ENCODE assay signal across 8 mouse cellular contexts in the genomic region with DNA sequence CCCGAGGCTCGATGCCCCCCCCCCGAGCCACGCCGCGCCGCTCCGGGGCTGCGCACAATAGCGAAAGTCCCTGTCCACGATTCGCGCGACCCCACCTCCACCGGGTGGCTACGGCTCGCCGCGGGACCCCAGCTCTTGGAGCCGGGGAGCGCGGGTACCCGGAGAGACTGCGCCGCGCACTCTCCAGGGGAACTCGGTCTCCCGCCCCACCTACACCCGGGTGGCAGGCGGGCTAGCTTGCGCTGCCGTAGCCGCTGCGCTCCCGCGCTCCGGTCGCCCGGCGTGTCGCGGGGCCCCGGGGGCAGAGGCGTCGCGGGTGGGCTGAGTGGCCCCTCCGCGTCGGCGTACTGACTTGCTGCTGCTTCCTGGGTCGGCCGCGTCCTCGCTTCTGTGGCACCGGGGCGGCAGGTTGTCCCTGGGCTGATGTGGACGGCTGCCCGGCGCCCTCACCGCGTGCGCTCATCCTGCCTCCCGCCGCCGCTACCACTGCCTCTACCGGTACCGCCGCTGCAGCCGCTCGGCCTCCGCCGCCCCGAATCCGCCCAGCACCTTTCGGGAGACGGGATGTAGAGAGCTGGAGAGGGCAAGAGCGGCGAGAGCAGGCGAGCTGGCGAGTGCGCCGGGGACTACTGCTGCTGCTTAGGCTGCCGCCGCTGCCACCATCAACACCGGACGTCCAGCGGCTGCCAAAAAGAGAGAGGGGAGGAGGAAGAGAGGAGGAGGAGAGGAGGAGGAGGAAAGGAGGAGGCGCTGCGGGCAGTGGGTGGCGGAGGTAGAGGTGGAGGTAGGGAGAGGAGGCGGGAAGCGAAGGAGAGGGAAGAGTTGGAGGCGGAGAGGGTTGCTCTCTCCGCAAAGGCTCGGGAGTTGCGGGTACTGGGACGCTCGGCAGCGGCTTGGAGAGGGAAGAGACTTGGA. TPM values are rescaled to one million over a fixed set of nuclear protein-coding genes. Genes with fewer than 3 reads are reported as not detected.
DNase-seq lines count a peak whose midpoint lies in the region; ATAC-seq and TF ChIP-seq lines count a peak whose summit lies in the region.

A gene (minus strand): TSS at position 869 of the 915 bp plus-strand sequence.

- TF ChIP-seq POLR2A in small intestine, adult 2 months (IDR thresholded peaks at IDR 0.05; ENCODE audit: low read depth, low read length) = no peak

- ATAC-seq in kidney, embryonic 15.5 days (replicated peaks; ENCODE audit: low FRiP score) = peak; percentile 80

- H3K27me3 ChIP-seq in kidney, embryonic 15.5 days = no peaks in the 10 kb centered on the region
- peaks cover 10% of the 10 kb centered on the region for H3K27me3 ChIP-seq in small intestine, adult 2 months (ENCODE audit: control insufficient read depth, insufficient read depth, low read length)

- peak within 1 kb of the TSS; percentile 93 for H3K4me3 ChIP-seq in kidney, embryonic 15.5 days (replicated peaks)
- H3K4me3 ChIP-seq in small intestine, adult 2 months (ENCODE audit: low read depth, low read length) = peak within 1 kb of the TSS; percentile 88

- no peak for TF ChIP-seq CTCF in small intestine, adult 2 months (IDR thresholded peaks at IDR 0.05; ENCODE audit: extremely low read depth, insufficient read length, insufficient replicate concordance, low read depth, low read length)

- H3K4me2 ChIP-seq in kidney, embryonic 15.5 days = peak within 1 kb of the TSS; percentile 98

- under 1% methylated on average over 99 of the region's 99 CpGs for WGBS in kidney, embryonic 15.5 days
- under 1% methylated on average over 98 of the region's 99 CpGs for WGBS in small intestine, adult 2 months

- peaks cover 33% of the 10 kb centered on the region for H3K4me1 ChIP-seq in kidney, embryonic 15.5 days
- no peaks in the 10 kb centered on the region for H3K4me1 ChIP-seq in small intestine, adult 2 months (ENCODE audit: control insufficient read depth, insufficient read depth, insufficient read length, low read length)

- H3K27ac ChIP-seq in kidney, embryonic 15.5 days = peak within 1 kb of the TSS; percentile 98
- H3K27ac ChIP-seq in small intestine, adult 2 months (ENCODE audit: insufficient read depth, low read depth, low read length) = peak within 1 kb of the TSS; percentile 30; the same call in 1 of the 2 replicates

- H3K36me3 ChIP-seq in kidney, embryonic 15.5 days = peaks cover 6% of the 10 kb centered on the region
- H3K36me3 ChIP-seq in small intestine, adult 2 months (ENCODE audit: control insufficient read depth, insufficient read depth, low read length) = no peaks in the 10 kb centered on the region

- intact Hi-C loops in left cerebral cortex, postnatal 4 days (cut with DNase I) = no loop called here

- H3K9ac ChIP-seq in kidney, embryonic 15.5 days = peak within 1 kb of the TSS; percentile 93

- DNase-seq in left cerebral cortex, postnatal 4 days = peak; percentile 45
- DNase-seq in left cerebral cortex, adult 8-10 months (ENCODE audit: low spot score in 2 of 2) = no peak
- DNase-seq in adrenal gland, postnatal 14 days = peak; percentile 81
- DNase-seq in gastrocnemius, postnatal 25 days = peak; percentile 12
- peak; percentile 35 for DNase-seq in lung, postnatal 14 days
- DNase-seq in frontal cortex, postnatal 25 days (ENCODE audit: low spot score in 2 of 2) = no peak

- H3K9me3 ChIP-seq in kidney, embryonic 15.5 days (replicated peaks) = no peaks in the 10 kb centered on the region

RNA-seq across cellular contexts. Expression of the gene that starts here (rescaled TPM):
- total RNA-seq in left cerebral cortex, postnatal 4 days (2021) = under 1 TPM; 0.16 to 0.30 TPM
- under 1 TPM; 0.19 to 0.38 (median 0.23) TPM for total RNA-seq in left cerebral cortex, adult 8-10 months (2022)
- 6.5 and 6.9 TPM in 2 replicates for total RNA-seq in adrenal gland, postnatal 14 days (2021)
- under 1 TPM; 0.08 to 0.13 TPM for total RNA-seq in gastrocnemius, postnatal 25 days (2021)
- polyA plus RNA-seq in kidney, embryonic 15.5 days (2015; fragmentation: Nextera tagmentation; extraction: Ambion mirVana) = 28.3 and 30.3 TPM in 2 replicates
- 0.74 and 1.1 TPM in 2 replicates for polyA plus RNA-seq in small intestine, adult 2 months (2012; rRNA removed)

Comparison
In these comparisons a context has a peak if more than half of its experiments do, and no peak if none do; other contexts are left out.
1. RNA of the gene that starts here (polyA plus RNA-seq): 28.3 to 30.3 TPM in kidney, embryonic 15.5 days; 0.74 to 1.1 TPM in small intestine, adult 2 months; every median in the first group is over 10 times any median in the second.
2. Peak in DNase-seq in left cerebral cortex, postnatal 4 days; RNA of the gene not detected or under 1 TPM.
3. Peak in DNase-seq in gastrocnemius, postnatal 25 days; RNA of the gene not detected or under 1 TPM.
4. DNase-seq: peak in adrenal gland, postnatal 14 days (single experiment) and lung, postnatal 14 days (single experiment); none in left cerebral cortex, adult 8-10 months (0 of 2) and frontal cortex, postnatal 25 days (0 of 2).